Mouse (Mus musculus): Measurements from ENCODE around the gene Stc2. TPM values are rescaled to one million over a fixed set of nuclear protein-coding genes. Genes with fewer than 3 reads are reported as not detected.

The Stc2 gene
- polyA plus RNA-seq (2012; rRNA removed), result 9.2 and 10.6 TPM in 2 replicates

DNA sequence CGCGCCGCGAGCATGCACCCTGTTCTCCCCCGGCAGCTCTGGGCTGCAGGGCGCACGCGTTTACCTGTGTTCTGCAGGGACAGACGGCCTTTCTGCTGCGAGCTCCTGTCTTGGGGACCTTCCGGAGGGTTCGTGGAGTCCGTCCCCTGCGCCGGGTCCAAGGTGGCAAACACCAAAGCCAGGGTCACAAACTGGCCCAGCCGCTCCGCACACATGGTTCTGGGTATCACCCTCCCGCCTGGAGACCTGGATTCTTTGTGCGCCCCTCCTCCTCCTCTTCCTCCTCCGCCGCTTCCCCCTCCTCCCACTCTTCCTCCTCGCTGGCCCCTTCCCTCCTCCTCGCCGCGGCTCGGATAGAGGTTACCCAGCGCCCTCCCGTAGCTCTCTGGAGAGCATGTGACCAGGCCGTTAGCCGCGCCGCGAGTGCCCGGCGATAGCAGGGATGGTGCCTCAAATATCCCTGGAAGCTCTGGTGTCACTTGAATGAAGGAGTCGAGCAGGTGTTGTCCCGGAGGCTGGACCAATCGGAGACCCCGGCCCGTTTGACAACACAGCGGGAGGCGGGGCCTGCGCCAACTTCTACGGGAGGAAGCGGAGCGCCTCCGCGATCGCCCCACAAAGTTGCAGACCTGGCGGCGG is at the start of gene Stc2:
Gene Stc2, minus strand, starts transcription at position 427 of the 639 bp plus-strand sequence.

Other genes starting within 250 kb of the Stc2 start
- not detected in 2 replicates for gene Gm17332, start 187.6 kb downstream of the Stc2 start, polyA plus RNA-seq (2012; rRNA removed)